Mouse (Mus musculus) MEL (cell line): ENCODE measurements at regions not wholly inside any gene's neighbourhood (a gene's known extent, or its start where the extent isn't known, plus 50 kb on each side); places are given as distances from the start of the nearest gene placed in this dataset.

ENCODE experiments used
- DNase-seq: peaks from one replicate; pipeline ENCODE4 v3.0.0; 2011; ENCODE audit warnings: low read depth, low spot score
- H3K27ac ChIP-seq: 2 replicates; pipeline ENCODE4 v1.5.1; 2012; ENCODE audit warnings: low read depth, mild to moderate bottlenecking, control low read depth, low read length, moderate library complexity; ENCODE audit not compliant: control insufficient read depth
- H3K27me3 ChIP-seq, 2 experiments: fragments of 150-350 bp in 1 of 2; sonication (generic) in 1 of 2; 2 replicates each; pipeline ENCODE4 v1.6.1; 2012; ENCODE audit warnings: low read length in 2 of 2, mild to moderate bottlenecking in 2 of 2, improper control_type of control experiment in 1 of 2, moderate library complexity in 1 of 2; ENCODE audit not compliant: insufficient read depth in 2 of 2, control insufficient read depth in 1 of 2
- H3K36me3 ChIP-seq, 2 experiments: 2 replicates each; pipeline ENCODE4 v1.6.1; 2012 to 2014; ENCODE audit warnings: low read length in 2 of 2, improper control_type of control experiment in 1 of 2, inconsistent platforms in 1 of 2, mild to moderate bottlenecking in 1 of 2; ENCODE audit not compliant: insufficient read depth in 2 of 2, control insufficient read depth in 1 of 2
- H3K4me1 ChIP-seq, 2 experiments: fragments of 150-350 bp in 1 of 2; sonication (generic) in 1 of 2; 2 replicates each; pipeline ENCODE4 v1.6.1; 2012; ENCODE audit warnings: low read length in 2 of 2, improper control_type of control experiment in 1 of 2, mild to moderate bottlenecking in 1 of 2; ENCODE audit not compliant: insufficient read depth in 2 of 2, control insufficient read depth in 1 of 2
- H3K4me3 ChIP-seq, 2 experiments: fragments of 150-350 bp in 1 of 2; sonication (generic) in 1 of 2; 2 replicates each; pipeline ENCODE4 v1.5.1; 2012; ENCODE audit warnings: low read depth in 2 of 2, low read length in 2 of 2, mild to moderate bottlenecking in 2 of 2, moderate library complexity in 2 of 2, control low read depth in 1 of 2, improper control_type of control experiment in 1 of 2; ENCODE audit not compliant: control insufficient read depth in 1 of 2, insufficient read depth in 1 of 2
- H3K79me2 ChIP-seq: 2 replicates; pipeline ENCODE4 v1.6.1; 2012; ENCODE audit warnings: mild to moderate bottlenecking, low read length, moderate library complexity; ENCODE audit not compliant: control insufficient read depth, poor library complexity, insufficient read depth
- H3K9ac ChIP-seq: 2 replicates; pipeline ENCODE4 v1.6.1; 2012; ENCODE audit warnings: low read depth, mild to moderate bottlenecking, control low read depth, low read length, moderate library complexity; ENCODE audit not compliant: control insufficient read depth, poor library complexity, severe bottlenecking
- H3K9me3 ChIP-seq: fragments of 150-350 bp; sonication (generic); replicated peaks from 2 replicates; pipeline ENCODE4 v1.6.1; 2012; ENCODE audit warnings: mild to moderate bottlenecking, low read length, improper control_type of control experiment, moderate library complexity; ENCODE audit not compliant: insufficient read depth
- BHLHE40 ChIP-seq: IDR thresholded peaks from 2 replicates; pipeline ENCODE4 v1.6.1; 2012; ENCODE audit warnings: low read depth, mild to moderate bottlenecking, inconsistent platforms, low read length, improper control_type of control experiment, borderline replicate concordance
- CTCF ChIP-seq, 3 experiments: IDR thresholded peaks in 2 of 3; conservative IDR thresholded peaks in 1 of 3; 2 replicates each; pipeline ENCODE4 v1.5.1; 2011 to 2012; ENCODE audit warnings: low read length in 3 of 3, low read depth in 2 of 3, mild to moderate bottlenecking in 2 of 3, improper control_type of control experiment in 1 of 3, inconsistent platforms in 1 of 3, mixed read lengths in 1 of 3, moderate library complexity in 1 of 3; ENCODE audit not compliant: control insufficient read depth in 1 of 3, insufficient read depth in 1 of 3, poor library complexity in 1 of 3, severe bottlenecking in 1 of 3
- EP300 ChIP-seq, 2 experiments: IDR thresholded peaks; 2 replicates each; pipeline ENCODE4 v1.6.1; 2011; ENCODE audit warnings: improper control_type of control experiment in 2 of 2, low read length in 2 of 2, low read depth in 1 of 2, mild to moderate bottlenecking in 1 of 2
- ETS1 ChIP-seq: IDR thresholded peaks from 2 replicates; pipeline ENCODE4 v1.6.1; 2012; ENCODE audit warnings: low read depth, mild to moderate bottlenecking, inconsistent platforms, low read length, improper control_type of control experiment, moderate library complexity
- GATA1 ChIP-seq: IDR thresholded peaks from 2 replicates; pipeline ENCODE4 v1.6.1; 2011; ENCODE audit warnings: low read depth, low read length, improper control_type of control experiment
- JUND ChIP-seq: IDR thresholded peaks from 2 replicates; pipeline ENCODE4 v1.6.1; 2011; ENCODE audit warnings: low read depth, mild to moderate bottlenecking, improper control_type of control experiment, low read length
- KAT2A ChIP-seq: conservative IDR thresholded peaks from 2 replicates; pipeline ENCODE4 v1.6.1; 2012; ENCODE audit warnings: low read depth, low read length, improper control_type of control experiment, inconsistent platforms
- MAZ ChIP-seq: IDR thresholded peaks from 2 replicates; pipeline ENCODE4 v1.6.1; 2012; ENCODE audit warnings: low read depth, mild to moderate bottlenecking, inconsistent platforms, low read length, improper control_type of control experiment
- MEF2A ChIP-seq: IDR thresholded peaks from 2 replicates; pipeline ENCODE4 v1.6.1; 2014; ENCODE audit warnings: low read depth, mild to moderate bottlenecking, inconsistent platforms, low read length, improper control_type of control experiment; ENCODE audit not compliant: poor library complexity, insufficient replicate concordance, severe bottlenecking; ENCODE audit errors: extremely low read depth
- MXI1 ChIP-seq: IDR thresholded peaks from 2 replicates; pipeline ENCODE4 v1.6.1; 2011; ENCODE audit warnings: mild to moderate bottlenecking, low read depth, low read length, improper control_type of control experiment
- MYB ChIP-seq: IDR thresholded peaks from 2 replicates; pipeline ENCODE4 v1.6.1; 2011; ENCODE audit warnings: mild to moderate bottlenecking, low read depth, low read length, improper control_type of control experiment
- NRF1 ChIP-seq: IDR thresholded peaks from 2 replicates; pipeline ENCODE4 v1.6.1; 2014; ENCODE audit warnings: low read depth, mild to moderate bottlenecking, inconsistent platforms, low read length, improper control_type of control experiment, moderate library complexity; ENCODE audit not compliant: poor library complexity, insufficient read depth, severe bottlenecking
- POLR2AphosphoS2 ChIP-seq: IDR thresholded peaks from 2 replicates; pipeline ENCODE4 v1.6.1; 2011; ENCODE audit warnings: low read length, improper control_type of control experiment
- POLR2AphosphoS5 ChIP-seq: IDR thresholded peaks from 2 replicates; pipeline ENCODE4 v1.6.1; 2012; ENCODE audit warnings: low read depth, borderline replicate concordance, mild to moderate bottlenecking, inconsistent platforms, low read length, moderate library complexity, mixed read lengths
- RAD21 ChIP-seq: IDR thresholded peaks from 2 replicates; pipeline ENCODE4 v1.6.1; 2011; ENCODE audit warnings: mild to moderate bottlenecking, low read depth, low read length, improper control_type of control experiment
- RCOR1 ChIP-seq: IDR thresholded peaks from 2 replicates; pipeline ENCODE4 v1.6.1; 2012; ENCODE audit warnings: low read depth, mild to moderate bottlenecking, inconsistent platforms, low read length, improper control_type of control experiment
- SIN3A ChIP-seq: IDR thresholded peaks from 2 replicates; pipeline ENCODE4 v1.6.1; 2012; ENCODE audit warnings: low read length, improper control_type of control experiment, inconsistent platforms
- TAL1 ChIP-seq: IDR thresholded peaks from 2 replicates; pipeline ENCODE4 v1.6.1; 2012; ENCODE audit warnings: mild to moderate bottlenecking, inconsistent platforms, low read length, moderate library complexity, mixed read lengths
- TBP ChIP-seq: IDR thresholded peaks from 2 replicates; pipeline ENCODE4 v1.8.0; 2011; ENCODE audit warnings: low read depth, low read length, improper control_type of control experiment
- USF2 ChIP-seq, 2 experiments: IDR thresholded peaks; 2 replicates each; pipeline ENCODE4 v1.6.1; 2011 to 2012; ENCODE audit warnings: improper control_type of control experiment in 2 of 2, low read length in 2 of 2, borderline replicate concordance in 1 of 2, inconsistent platforms in 1 of 2, low read depth in 1 of 2, mild to moderate bottlenecking in 1 of 2; ENCODE audit not compliant: insufficient read depth in 1 of 2
- ZC3H11A ChIP-seq: IDR thresholded peaks from 2 replicates; pipeline ENCODE4 v1.6.1; 2012; ENCODE audit warnings: low read depth, mild to moderate bottlenecking, inconsistent platforms, low read length, improper control_type of control experiment
- ZNF384 ChIP-seq: IDR thresholded peaks from 2 replicates; pipeline ENCODE4 v1.6.1; 2012; ENCODE audit warnings: low read depth, mild to moderate bottlenecking, inconsistent platforms, low read length, improper control_type of control experiment

DNA sequence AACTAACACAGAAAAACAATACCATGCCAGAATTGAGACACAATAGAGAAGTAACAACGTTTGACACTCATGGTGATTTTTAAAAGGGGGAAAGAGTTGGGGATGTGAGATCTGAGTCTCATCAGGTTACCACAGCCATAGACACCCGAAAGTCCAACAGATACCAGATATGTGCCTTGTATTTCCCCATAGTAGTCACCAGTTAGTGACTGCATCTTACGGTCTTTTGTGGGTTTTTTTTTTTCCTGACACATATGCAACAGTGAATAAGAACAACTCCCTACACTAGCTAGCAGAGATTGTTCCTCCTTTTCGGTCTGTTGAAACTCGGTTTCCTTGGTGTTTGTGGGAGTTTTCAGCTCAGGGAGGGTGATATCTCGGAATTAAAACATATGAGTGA lies 127.4 kb downstream of the Zbtb18 start:
- Histone ChIP-seq H3K27ac (no peak overlapping the region), H3K36me3 (no peaks in the 10 kb centered on the region), H3K4me1 (no peaks in the 10 kb centered on the region), H3K79me2 (no peaks in the 10 kb centered on the region), H3K9me3 (no peaks in the 10 kb centered on the region), H3K27me3 (0 out of 4 replicates have a peak, but pooled peaks cover 0 to 1% of the 10 kb centered on the region in 2 experiments), H3K4me3 (no peak overlapping the region), H3K9ac (no peak overlapping the region)
- DNase-seq: no peak
- no peak for TF ChIP-seq MYB
- no peak for TF ChIP-seq RCOR1
- TF ChIP-seq MXI1: no peak
- TF ChIP-seq JUND: no peak
- no peak for TF ChIP-seq TBP
- TF ChIP-seq ZC3H11A: no peak
- TF ChIP-seq CTCF (IDR thresholded peaks at IDR 0.05 in 2 of 3, conservative IDR thresholded peaks at IDR 0.05 in 1 of 3; ENCODE audit: control insufficient read depth in 1 of 3, insufficient read depth in 1 of 3, low read depth in 2 of 3, low read length in 3 of 3, poor library complexity in 1 of 3, severe bottlenecking in 1 of 3): no peak
- TF ChIP-seq RAD21: no peak
- TF ChIP-seq MEF2A: no peak
- TF ChIP-seq POLR2AphosphoS2: no peak
- no peak for TF ChIP-seq NRF1
- TF ChIP-seq ZNF384: no peak
- no peak for TF ChIP-seq MAZ
- no peak for TF ChIP-seq ETS1
- TF ChIP-seq TAL1: no peak
- no peak for TF ChIP-seq GATA1
- TF ChIP-seq BHLHE40: no peak
- no peak for TF ChIP-seq POLR2AphosphoS5
- TF ChIP-seq, all 39 proteins: peak for 0

DNA sequence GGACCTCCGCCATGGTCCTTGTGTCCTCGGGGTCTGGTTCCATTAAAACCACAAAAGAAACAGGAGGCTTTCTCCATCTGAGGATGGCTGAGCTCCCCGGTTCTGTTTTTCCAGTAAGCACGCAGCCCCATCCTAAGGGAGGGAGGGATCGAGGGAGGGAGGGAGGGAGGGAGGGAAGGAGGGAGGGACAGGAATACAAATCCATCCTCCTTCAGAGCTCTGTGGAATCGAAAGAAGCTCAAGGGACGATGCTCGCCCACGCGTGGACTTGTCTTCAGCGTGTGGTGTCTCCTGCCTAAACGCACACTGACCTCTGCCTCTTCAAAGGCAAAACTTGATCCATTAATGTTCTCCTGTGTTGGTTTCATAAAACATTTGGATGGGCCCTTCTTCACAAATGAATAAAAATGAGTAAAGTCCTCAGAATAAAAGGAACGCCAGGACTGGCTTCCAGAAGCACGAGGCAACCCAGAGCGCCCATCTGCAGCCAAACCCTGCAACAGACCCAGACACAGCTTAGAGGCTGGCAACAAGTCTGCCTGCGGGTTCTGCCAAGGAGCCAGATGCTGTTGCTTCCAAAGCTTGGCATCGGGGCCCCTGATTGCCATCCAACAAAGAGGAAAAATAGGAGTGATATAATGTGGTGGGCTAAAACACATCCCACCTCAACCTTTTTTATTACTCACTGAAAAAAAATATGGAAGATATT lies 131.0 kb downstream of the Zbtb18 start:
- H3K4me3 ChIP-seq: no peak overlapping the region
- H3K4me1 ChIP-seq: no peaks in the 10 kb centered on the region
- H3K9ac ChIP-seq: no peak overlapping the region
- no peaks in the 10 kb centered on the region for H3K79me2 ChIP-seq
- H3K9me3 ChIP-seq: no peaks in the 10 kb centered on the region
- H3K27me3 ChIP-seq: peaks cover 0 to 3% of the 10 kb centered on the region in 2 experiments; a peak in 2 of 4 replicates
- no peak for DNase-seq
- H3K36me3 ChIP-seq: no peaks in the 10 kb centered on the region
- TF ChIP-seq SIN3A: no peak
- no peak for TF ChIP-seq EP300 (IDR thresholded peaks at IDR 0.05; ENCODE audit: low read depth in 1 of 2, low read length in 2 of 2)
- TF ChIP-seq POLR2AphosphoS2: no peak
- TF ChIP-seq USF2 (IDR thresholded peaks at IDR 0.05; ENCODE audit: borderline replicate concordance in 1 of 2, insufficient read depth in 1 of 2, low read depth in 1 of 2, low read length in 2 of 2): no peak
- TF ChIP-seq ZC3H11A: no peak
- TF ChIP-seq KAT2A: no peak
- TF ChIP-seq ZNF384: no peak
- TF ChIP-seq BHLHE40: no peak
- no peak for TF ChIP-seq MXI1
- no peak overlapping the region for H3K27ac ChIP-seq
